Mouse (Mus musculus): ENCODE measurements around the gene Fut9.

The Fut9 gene

GRCm38 (mm10) chr4:25647593-25647992 lies 152.5 kb downstream of the Fut9 start:
- DNase-seq (ENCODE audit: low read depth in 2 of 2, low spot score in 2 of 2) = no peak

DNA sequence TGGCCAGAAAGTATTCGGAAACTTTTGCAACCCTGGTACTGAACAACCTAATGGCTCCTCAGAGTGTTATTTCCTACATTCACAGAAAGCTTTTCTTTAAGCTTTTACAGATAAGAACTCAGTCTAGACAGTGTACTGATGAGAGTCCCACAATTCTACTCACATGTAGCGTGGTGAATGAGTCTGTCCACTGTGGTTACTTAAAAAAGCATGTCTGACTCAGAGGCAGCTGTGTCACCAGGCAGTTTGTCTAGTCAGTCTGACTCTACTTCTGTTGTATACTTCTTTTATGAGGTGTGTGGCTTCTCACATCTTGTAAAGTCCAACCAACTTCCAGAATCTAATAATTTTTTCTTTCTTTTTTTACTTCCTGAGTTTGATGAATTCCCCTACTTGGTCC lies 154.5 kb downstream of the Fut9 start:
- DNase-seq (ENCODE audit: low read depth in 2 of 2, low spot score in 2 of 2) = no peak

- DNase-seq (ENCODE audit: low read depth in 2 of 2, low spot score in 2 of 2) = no peak
These were observed 158.1 kb downstream of the Fut9 start for GRCm38 (mm10) chr4:25641993-25642392.

GRCm38 (mm10) chr4:25633262-25633661 lies 166.8 kb downstream of the Fut9 start:
- DNase-seq (ENCODE audit: low read depth in 2 of 2, low spot score in 2 of 2) = no peak

DNA sequence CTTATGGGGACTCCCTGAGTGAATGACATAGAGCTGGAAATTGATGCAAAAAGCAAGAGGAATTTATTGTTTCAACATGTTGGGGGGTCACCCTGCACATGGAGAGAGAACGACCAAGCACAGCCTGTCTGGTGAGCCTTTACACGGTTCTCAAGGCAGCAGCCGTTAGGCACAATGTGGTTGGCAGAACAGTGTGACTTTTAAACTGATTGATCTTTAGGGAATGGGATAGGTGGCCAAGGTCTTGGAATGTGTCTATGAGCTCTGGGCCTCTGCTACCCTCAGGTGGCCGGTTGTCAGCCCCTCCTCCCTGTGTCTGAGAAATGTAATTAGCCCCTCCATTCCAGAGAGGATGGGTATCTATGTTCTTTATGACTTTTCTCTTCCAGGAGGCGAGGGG lies 171.9 kb downstream of the Fut9 start:
- no peak for DNase-seq (ENCODE audit: low read depth in 2 of 2, low spot score in 2 of 2)

DNA sequence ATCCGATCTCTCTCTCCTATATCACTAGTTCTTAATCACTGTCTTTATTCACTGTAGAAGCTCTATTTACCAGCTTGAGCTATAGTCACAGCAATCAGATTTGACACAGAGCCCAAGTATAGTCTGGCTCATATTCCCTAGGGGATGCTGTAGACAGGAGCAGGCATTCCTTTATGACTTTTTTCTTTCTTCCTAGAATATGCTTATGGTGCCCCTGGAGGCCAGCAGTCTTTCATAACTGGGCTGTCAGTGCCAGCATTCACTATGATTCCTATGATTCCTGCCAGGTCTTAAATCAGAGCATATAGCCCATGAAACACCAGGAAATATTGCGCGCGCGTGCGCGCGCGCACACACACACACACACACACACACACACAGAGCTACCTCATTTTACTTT lies 172.6 kb downstream of the Fut9 start:
- DNase-seq (ENCODE audit: low read depth in 2 of 2, low spot score in 2 of 2) = no peak

DNA sequence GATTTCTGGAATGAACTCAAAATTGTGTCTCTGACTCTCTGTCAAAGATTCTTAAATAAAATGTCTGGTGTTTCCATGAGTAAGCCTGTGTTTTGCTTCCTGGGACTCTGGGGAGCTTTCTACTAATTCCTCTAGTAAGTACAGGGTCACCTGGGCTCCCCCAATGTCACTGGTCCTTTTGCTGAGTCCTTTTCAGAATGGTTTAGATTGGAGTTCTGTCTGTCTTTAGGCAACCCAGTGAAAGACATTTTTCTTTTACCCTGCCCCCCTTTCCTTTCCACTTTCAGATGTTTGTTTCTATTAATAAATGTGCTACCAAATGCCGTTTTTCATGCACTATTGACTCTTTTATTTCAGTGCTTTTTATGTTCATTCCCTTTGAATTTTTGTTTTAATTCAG lies 173.0 kb downstream of the Fut9 start:
- no peak for DNase-seq (ENCODE audit: low read depth in 2 of 2, low spot score in 2 of 2)

GRCm38 (mm10) chr4:25623176-25623575 lies 176.9 kb downstream of the Fut9 start:
- no peak for DNase-seq (ENCODE audit: low read depth in 2 of 2, low spot score in 2 of 2)

GRCm38 (mm10) chr4:25617301-25617700 lies 182.7 kb downstream of the Fut9 start:
- DNase-seq (ENCODE audit: low read depth in 2 of 2, low spot score in 2 of 2) = no peak

DNA sequence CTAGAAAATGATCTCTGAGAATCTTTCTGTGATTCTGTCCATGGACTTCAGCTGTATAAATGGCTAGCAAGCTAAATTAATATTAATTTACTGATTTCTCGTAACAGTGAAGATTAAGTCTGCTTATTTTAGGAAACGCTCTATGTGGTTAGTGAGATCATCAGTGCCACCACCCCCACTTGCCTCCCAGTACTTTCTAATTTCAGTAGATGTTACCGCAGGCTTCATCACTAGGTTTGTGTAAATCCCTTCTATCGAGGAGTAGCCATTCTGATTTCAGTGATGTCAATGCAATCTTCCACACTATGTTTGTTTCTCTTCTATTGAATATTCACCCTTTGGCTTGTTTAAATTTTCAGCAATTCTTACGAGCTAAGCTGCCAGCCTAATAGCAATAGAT lies 186.6 kb downstream of the Fut9 start:
- DNase-seq (ENCODE audit: low read depth in 2 of 2, low spot score in 2 of 2) = no peak

DNA sequence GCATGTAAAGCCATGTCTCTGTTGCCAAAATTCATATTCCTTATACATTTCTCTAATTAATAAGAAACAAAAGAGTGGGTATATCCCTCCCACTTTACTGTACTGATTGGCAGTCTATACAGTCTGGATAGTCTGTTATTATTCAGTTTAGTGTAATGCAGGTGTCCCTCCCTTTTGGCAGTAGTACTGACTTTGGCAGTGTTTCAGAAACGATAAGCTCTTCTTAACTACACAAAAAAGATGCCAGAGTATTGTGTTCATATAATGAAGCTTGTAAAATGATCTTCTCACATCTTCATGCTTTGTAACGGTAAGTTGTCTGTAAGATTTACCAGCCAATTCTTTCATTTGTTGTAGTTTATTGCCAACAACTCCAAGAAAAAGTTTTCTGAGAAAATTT lies 189.6 kb downstream of the Fut9 start:
- DNase-seq (ENCODE audit: low read depth in 2 of 2, low spot score in 2 of 2) = no peak

DNA sequence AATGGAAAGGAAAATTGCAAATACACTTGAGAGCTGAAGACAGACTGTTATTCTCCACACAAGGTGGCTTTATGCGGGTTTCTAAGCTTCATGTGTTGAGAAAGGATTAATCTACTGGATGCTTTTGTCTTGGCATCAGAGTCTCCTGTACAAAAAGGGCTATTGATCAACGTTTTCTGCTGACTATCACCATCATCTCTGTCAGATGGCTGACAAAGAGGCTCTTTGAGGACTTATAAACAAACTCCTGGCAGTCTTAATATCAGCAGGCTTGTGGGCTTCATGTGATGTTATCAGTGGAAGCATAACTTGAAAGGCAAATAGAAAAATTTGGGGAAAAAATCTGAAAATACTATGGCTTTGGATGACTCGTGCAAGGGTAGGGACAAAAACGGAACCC lies 206.8 kb downstream of the Fut9 start:
- DNase-seq (ENCODE audit: low read depth in 2 of 2, low spot score in 2 of 2) = no peak
